Mouse (Mus musculus): Measurements from ENCODE around the gene Insig1. TPM values are rescaled to one million over a fixed set of nuclear protein-coding genes. Genes with fewer than 3 reads are reported as not detected.

The Insig1 gene
- polyA plus RNA-seq, 1 experiment = 125 TPM

- WGBS = 88% methylated on average over 5 of the region's 5 CpGs
- no peak for DNase-seq
Observed at GRCm38 (mm10) chr5:28066311-28066710, 4.9 kb upstream of the Insig1 start.

GRCm38 (mm10) chr5:28070149-28070827 is 875 bp upstream of the Insig1 start:
- H3K4me1 ChIP-seq (ENCODE audit: control insufficient read depth, insufficient read depth, low read length) = peaks cover 20% of the 10 kb centered on the region
- TF ChIP-seq CTCF (IDR thresholded peaks at IDR 0.05; ENCODE audit: borderline replicate concordance, insufficient read depth, low read depth, low read length) (no peak), POLR2A (IDR thresholded peaks at IDR 0.05; ENCODE audit: borderline replicate concordance, insufficient read depth, low read length) (no peak)
- WGBS = 25% methylated on average over 9 of the region's 9 CpGs
- peak in 1 of 2 experiments; percentile 20 for DNase-seq
- peak overlapping the region; percentile 95 for H3K27ac ChIP-seq (ENCODE audit: insufficient read depth, low read length)
- H3K27me3 ChIP-seq (ENCODE audit: control insufficient read depth, insufficient read depth, low read length) = no peaks in the 10 kb centered on the region
- H3K4me3 ChIP-seq (replicated peaks; ENCODE audit: insufficient read depth, low read depth, low read length) = peak overlapping the region; percentile 83

More at GRCm38 (mm10) chr5:28066311-28066710, 4.9 kb upstream of the Insig1 start:
- Histone ChIP-seq H3K27ac (ENCODE audit: insufficient read depth, low read length) (no peak overlapping the region), H3K4me3 (replicated peaks; ENCODE audit: insufficient read depth, low read depth, low read length) (no peak overlapping the region), H3K27me3 (ENCODE audit: control insufficient read depth, insufficient read depth, low read length) (no peaks in the 10 kb centered on the region), H3K4me1 (ENCODE audit: control insufficient read depth, insufficient read depth, low read length) (peaks cover 8% of the 10 kb centered on the region; the same call in 1 of the 2 replicates)
- TF ChIP-seq POLR2A (IDR thresholded peaks at IDR 0.05; ENCODE audit: borderline replicate concordance, insufficient read depth, low read length) (no peak), CTCF (IDR thresholded peaks at IDR 0.05; ENCODE audit: borderline replicate concordance, insufficient read depth, low read depth, low read length) (no peak)

- H3K4me1 ChIP-seq (ENCODE audit: control insufficient read depth, insufficient read depth, low read length) = peaks cover 20% of the 10 kb centered on the region
- WGBS = under 1% methylated on average over 50 of the region's 50 CpGs
- peak overlapping the region; percentile 84 for H3K4me3 ChIP-seq (replicated peaks; ENCODE audit: insufficient read depth, low read depth, low read length)
- H3K27ac ChIP-seq (ENCODE audit: insufficient read depth, low read length) = peak overlapping the region; percentile 77
- DNase-seq = peak; percentile 87 to 93
- no peak for TF ChIP-seq CTCF (IDR thresholded peaks at IDR 0.05; ENCODE audit: borderline replicate concordance, insufficient read depth, low read depth, low read length)
- 0 out of 2 replicates have a peak, but pooled peaks have one; percentile 19 for TF ChIP-seq POLR2A (IDR thresholded peaks at IDR 0.05; ENCODE audit: borderline replicate concordance, insufficient read depth, low read length)
- H3K27me3 ChIP-seq (ENCODE audit: control insufficient read depth, insufficient read depth, low read length) = no peaks in the 10 kb centered on the region
Observed at GRCm38 (mm10) chr5:28071456-28072223, 477 bp downstream of the Insig1 start.

- no peak for DNase-seq
- no peak for TF ChIP-seq POLR2A (IDR thresholded peaks at IDR 0.05; ENCODE audit: borderline replicate concordance, insufficient read depth, low read length)
- no peak for TF ChIP-seq CTCF (IDR thresholded peaks at IDR 0.05; ENCODE audit: borderline replicate concordance, insufficient read depth, low read depth, low read length)
- H3K27ac ChIP-seq (ENCODE audit: insufficient read depth, low read length) = no peak overlapping the region
- H3K4me1 ChIP-seq (ENCODE audit: control insufficient read depth, insufficient read depth, low read length) = no peaks in the 10 kb centered on the region
- H3K4me3 ChIP-seq (replicated peaks; ENCODE audit: insufficient read depth, low read depth, low read length) = no peak overlapping the region
- WGBS = 11% methylated on average over 2 of the region's 2 CpGs
- no peaks in the 10 kb centered on the region for H3K27me3 ChIP-seq (ENCODE audit: control insufficient read depth, insufficient read depth, low read length)
Observed at GRCm38 (mm10) chr5:28079431-28079830, 8.3 kb downstream of the Insig1 start.

GRCm38 (mm10) chr5:28081127-28081526 is 10.0 kb downstream of the Insig1 start:
- 72% methylated on average over 2 of the region's 2 CpGs for WGBS
- Histone ChIP-seq H3K4me1 (ENCODE audit: control insufficient read depth, insufficient read depth, low read length) (no peaks in the 10 kb centered on the region), H3K27me3 (ENCODE audit: control insufficient read depth, insufficient read depth, low read length) (no peaks in the 10 kb centered on the region), H3K4me3 (replicated peaks; ENCODE audit: insufficient read depth, low read depth, low read length) (no peak overlapping the region), H3K27ac (ENCODE audit: insufficient read depth, low read length) (no peak overlapping the region)
- no peak for DNase-seq
- no peak for TF ChIP-seq POLR2A (IDR thresholded peaks at IDR 0.05; ENCODE audit: borderline replicate concordance, insufficient read depth, low read length)
- no peak for TF ChIP-seq CTCF (IDR thresholded peaks at IDR 0.05; ENCODE audit: borderline replicate concordance, insufficient read depth, low read depth, low read length)

GRCm38 (mm10) chr5:28081822-28082221 is 10.7 kb downstream of the Insig1 start:
- DNase-seq = no peak
- Histone ChIP-seq H3K27me3 (ENCODE audit: control insufficient read depth, insufficient read depth, low read length) (no peaks in the 10 kb centered on the region), H3K27ac (ENCODE audit: insufficient read depth, low read length) (no peak overlapping the region), H3K4me3 (replicated peaks; ENCODE audit: insufficient read depth, low read depth, low read length) (no peak overlapping the region), H3K4me1 (ENCODE audit: control insufficient read depth, insufficient read depth, low read length) (no peaks in the 10 kb centered on the region)
- 97% methylated on average over 2 of the region's 2 CpGs for WGBS
- TF ChIP-seq POLR2A (IDR thresholded peaks at IDR 0.05; ENCODE audit: borderline replicate concordance, insufficient read depth, low read length) (no peak), CTCF (IDR thresholded peaks at IDR 0.05; ENCODE audit: borderline replicate concordance, insufficient read depth, low read depth, low read length) (no peak)

- no peak overlapping the region for H3K4me3 ChIP-seq (replicated peaks; ENCODE audit: insufficient read depth, low read depth, low read length)
- H3K4me1 ChIP-seq (ENCODE audit: control insufficient read depth, insufficient read depth, low read length) = no peaks in the 10 kb centered on the region
- no peak overlapping the region for H3K27ac ChIP-seq (ENCODE audit: insufficient read depth, low read length)
- DNase-seq = no peak
- no peak for TF ChIP-seq POLR2A (IDR thresholded peaks at IDR 0.05; ENCODE audit: borderline replicate concordance, insufficient read depth, low read length)
- no peaks in the 10 kb centered on the region for H3K27me3 ChIP-seq (ENCODE audit: control insufficient read depth, insufficient read depth, low read length)
- WGBS = 63% methylated on average over 4 of the region's 4 CpGs
Observed at GRCm38 (mm10) chr5:28082312-28082711, 11.1 kb downstream of the Insig1 start.

GRCm38 (mm10) chr5:28082796-28083195 is 11.6 kb downstream of the Insig1 start:
- Histone ChIP-seq H3K4me1 (ENCODE audit: control insufficient read depth, insufficient read depth, low read length) (no peaks in the 10 kb centered on the region), H3K27ac (ENCODE audit: insufficient read depth, low read length) (no peak overlapping the region), H3K27me3 (ENCODE audit: control insufficient read depth, insufficient read depth, low read length) (no peaks in the 10 kb centered on the region), H3K4me3 (replicated peaks; ENCODE audit: insufficient read depth, low read depth, low read length) (no peak overlapping the region)
- 80% methylated on average over 3 of the region's 3 CpGs for WGBS
- TF ChIP-seq CTCF (IDR thresholded peaks at IDR 0.05; ENCODE audit: borderline replicate concordance, insufficient read depth, low read depth, low read length) = no peak
- no peak for TF ChIP-seq POLR2A (IDR thresholded peaks at IDR 0.05; ENCODE audit: borderline replicate concordance, insufficient read depth, low read length)
- no peak for DNase-seq

Data from cerebellum, adult 2 months (tissue).